Mouse (Mus musculus) right cerebral cortex, adult 18-20 months (tissue): ENCODE data around the gene Hsd17b1.

Experiments used
- DNase-seq: peaks from one replicate; pipeline ENCODE4 v3.0.0; 2022; ENCODE audit warnings: mixed read lengths

The Hsd17b1 gene

GRCm38 (mm10) chr11:101078121-101078520, at the start of gene Hsd17b1:
Gene Hsd17b1 (plus strand): TSS chr11:101078411.
- no peak for DNase-seq

DNA sequence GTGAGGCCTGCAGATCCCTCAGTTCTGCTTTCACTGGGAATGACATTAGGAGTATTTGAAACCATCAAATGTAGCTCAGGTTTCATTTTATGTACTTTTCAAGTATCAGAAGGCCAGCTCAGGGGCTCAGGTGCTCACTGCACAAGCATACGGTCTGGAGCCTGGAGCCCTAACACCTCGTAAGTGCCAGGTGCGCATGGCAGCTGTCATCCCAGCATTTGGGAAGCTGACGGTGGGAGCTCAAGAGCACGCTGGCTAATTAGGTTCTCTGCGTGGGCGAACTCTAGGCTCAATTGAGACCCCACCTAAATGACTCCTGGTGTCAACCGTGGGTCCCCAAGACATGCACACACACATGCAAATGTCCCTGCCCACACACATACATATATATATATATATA, 48.9 kb upstream of the Hsd17b1 start:
- DNase-seq = no peak

DNA sequence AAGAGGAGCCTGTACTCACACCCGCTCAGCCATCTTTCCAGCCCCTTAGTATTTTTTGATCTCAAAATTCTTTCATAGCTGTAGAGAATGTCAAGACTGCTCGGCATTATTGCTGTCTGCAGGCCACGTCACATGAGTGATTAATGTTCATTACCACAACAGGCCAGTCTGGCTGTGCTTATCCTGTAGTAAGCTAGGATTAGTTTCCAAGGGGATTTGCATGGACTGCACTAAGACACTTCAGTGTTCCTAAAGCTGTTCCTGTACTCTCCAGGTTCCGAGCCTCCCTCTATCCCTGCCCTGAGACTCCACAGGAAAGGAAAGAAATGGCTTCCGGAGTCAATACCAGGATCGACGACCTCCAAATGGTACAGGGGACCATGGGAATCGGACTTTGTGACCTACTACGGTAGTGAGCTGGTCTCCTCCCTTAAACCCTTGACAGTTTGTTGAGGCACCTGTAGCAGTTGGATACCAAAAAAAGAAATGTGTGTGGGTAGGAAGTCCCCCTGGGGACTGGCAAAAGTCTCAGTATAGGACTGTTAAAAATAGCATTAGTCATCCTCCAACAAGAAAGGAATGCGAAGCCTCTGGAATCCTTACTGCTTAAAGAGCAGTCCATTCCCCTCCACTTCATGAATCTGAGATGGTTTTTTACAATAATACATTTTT, 47.9 kb upstream of the Hsd17b1 start:
- no peak for DNase-seq

DNA sequence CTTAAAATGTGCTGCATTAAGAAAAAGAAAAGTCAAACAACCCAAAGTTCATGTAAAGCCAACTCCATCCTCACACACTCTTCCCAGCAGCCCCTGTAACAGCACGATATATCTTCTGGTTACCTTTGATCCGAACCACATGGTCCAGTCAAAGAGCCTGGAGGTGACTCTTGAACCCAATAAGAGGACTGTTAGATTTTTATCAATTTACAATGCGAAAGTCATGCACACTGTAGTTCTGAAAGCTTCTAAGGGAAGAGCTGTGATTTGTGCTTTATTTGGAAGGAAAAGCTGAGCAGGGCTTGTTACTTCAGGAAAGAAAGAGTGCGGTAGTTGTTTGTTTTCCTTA, 47.4 kb upstream of the Hsd17b1 start:
- no peak for DNase-seq

GRCm38 (mm10) chr11:101031470-101031869, 46.7 kb upstream of the Hsd17b1 start:
- no peak for DNase-seq

DNA sequence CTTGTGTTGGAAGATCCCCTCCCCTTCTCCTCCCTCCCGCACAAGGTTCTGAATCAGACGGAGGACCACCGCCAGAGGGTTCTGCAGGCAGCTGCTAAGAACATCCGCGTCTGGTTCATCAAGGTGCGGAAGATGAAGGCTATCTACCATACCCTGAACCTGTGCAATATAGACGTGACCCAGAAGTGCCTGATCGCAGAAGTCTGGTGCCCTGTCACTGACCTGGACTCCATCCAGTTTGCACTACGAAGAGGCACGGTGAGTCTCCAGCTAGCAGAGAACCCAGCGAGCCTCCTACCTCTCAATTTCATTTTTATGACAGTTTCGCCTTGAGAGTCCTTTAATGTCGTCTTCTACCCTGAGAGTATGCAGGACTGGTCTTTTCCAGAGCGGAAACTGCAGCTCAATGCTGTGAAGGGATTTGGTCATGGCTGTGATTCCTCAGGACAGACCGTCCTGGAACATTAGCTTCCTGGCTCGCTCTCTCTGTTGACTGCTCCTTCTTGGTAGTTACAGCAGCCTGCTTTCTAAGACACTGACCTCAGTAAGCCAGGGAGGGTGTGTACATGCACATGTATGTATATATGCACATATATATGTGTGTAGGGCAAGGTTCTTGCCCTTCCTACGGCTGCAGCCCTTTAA, 44.2 kb upstream of the Hsd17b1 start:
- DNase-seq = no peak

DNA sequence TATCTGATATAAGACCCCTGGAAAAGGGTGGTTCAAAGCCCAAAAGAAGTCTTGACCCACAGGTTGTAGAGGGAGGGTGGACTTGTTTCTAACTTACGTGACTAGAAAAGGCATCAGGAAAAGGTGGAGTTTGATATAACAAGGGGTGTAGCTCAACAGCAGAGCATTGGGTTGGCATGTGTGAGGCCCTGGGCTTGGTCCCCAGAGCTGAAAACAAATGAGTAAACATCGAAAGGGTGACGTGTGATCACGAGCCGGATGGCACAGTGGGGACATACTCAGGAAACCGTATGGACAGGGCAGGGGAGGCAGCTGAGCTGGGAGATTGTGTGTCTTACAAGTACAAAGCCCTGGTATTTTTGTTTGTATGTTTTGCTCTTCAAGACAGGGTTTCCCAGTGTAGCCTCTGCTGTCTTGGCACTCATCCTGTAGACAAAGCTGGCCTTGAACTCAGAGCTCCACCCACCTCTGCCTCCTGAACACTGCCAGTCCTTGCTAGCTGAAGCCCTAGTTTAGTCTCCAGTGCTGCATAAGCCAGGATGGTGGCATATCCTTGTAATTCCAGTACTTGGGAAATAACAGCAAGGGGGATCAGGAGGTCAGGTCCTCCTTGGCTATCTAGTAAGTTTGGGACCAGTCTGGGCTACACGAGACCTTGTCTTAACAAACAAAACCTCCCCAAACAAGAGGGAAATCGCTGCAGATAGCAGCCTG, 43.4 kb upstream of the Hsd17b1 start:
- no peak for DNase-seq

- DNase-seq = no peak
These were observed 42.9 kb upstream of the Hsd17b1 start for GRCm38 (mm10) chr11:101035328-101035695.

DNA sequence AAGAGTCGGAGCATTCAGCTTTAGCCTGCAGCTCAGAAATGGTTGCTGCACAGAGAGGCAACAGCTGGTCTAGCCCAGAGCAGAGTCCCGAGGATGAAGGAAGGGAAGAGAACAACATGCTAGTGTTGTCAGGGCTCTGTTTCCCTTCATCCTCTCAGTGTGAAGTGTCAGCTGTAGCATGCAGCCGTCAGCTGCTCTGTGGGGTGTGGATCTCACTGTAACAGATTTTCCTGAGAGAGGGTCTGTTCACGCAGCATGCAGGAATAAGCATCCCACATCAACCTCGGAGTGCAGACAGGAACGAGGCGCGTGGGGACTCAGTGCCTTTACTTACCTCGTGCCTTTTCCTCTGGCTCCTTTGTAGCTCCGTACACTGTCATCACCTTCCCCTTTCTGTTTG, 40.4 kb upstream of the Hsd17b1 start:
- DNase-seq = no peak

DNA sequence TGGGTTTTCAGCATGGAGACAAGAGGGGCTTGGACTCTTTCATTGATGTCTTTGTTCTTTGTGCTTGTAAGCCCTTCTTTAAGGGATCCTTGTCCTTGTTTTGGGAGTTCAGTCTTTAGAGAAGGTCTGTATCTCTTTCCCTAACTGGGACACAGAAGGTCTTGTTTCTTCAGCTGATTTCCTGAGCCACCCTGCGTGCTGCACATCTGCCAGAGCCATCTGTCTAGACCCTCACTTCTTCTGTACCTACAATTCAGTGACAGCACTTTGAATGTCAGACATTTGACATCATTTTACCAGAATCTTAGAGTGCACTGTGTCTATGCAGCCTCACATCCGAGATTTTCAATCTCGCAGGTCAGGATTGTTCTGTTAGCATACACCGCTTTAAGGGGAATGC, 32.4 kb upstream of the Hsd17b1 start:
- no peak for DNase-seq

DNA sequence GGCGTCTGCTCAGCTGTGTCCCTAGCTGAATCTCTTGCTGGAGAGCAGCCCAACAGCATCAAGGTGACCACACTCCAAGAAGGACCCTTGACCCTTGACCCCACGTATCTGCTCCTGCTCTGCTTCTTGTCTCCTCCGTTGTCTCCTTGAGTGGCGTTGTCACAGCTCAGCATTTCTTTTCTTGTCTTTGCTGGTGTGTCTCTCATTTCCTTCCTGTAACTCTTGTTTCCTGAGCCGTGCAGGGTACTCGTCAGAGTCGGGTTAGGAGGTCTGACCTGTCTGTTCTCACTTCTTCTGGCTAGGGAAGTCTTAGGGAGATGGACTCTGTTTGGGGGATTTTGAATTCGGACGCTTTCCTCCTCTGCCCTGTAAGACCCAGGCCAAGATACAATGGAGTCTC, 31.8 kb upstream of the Hsd17b1 start:
- DNase-seq = no peak

DNA sequence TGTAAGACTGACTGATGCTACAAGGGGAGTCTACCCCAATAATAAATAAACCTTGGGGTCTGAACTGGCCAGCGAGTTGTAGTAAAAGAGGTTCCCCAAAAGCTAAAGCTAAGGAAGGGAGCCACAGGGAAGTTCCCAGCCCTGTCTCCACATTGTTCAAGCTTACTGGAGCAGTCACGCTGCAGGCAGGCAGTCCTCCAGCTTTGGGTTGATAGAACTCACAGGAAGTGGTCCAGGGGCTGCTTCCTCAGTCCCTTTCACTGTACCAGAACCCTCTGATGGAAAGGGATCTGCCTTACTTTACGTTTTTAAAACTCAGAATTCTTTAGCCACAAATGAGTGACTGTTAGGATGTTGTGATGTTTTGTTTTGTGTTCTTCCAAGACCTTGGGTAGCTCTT, 30.7 kb upstream of the Hsd17b1 start:
- no peak for DNase-seq

- DNase-seq = peak; percentile 54
These were observed 27.9 kb upstream of the Hsd17b1 start for GRCm38 (mm10) chr11:101050359-101050758.

DNA sequence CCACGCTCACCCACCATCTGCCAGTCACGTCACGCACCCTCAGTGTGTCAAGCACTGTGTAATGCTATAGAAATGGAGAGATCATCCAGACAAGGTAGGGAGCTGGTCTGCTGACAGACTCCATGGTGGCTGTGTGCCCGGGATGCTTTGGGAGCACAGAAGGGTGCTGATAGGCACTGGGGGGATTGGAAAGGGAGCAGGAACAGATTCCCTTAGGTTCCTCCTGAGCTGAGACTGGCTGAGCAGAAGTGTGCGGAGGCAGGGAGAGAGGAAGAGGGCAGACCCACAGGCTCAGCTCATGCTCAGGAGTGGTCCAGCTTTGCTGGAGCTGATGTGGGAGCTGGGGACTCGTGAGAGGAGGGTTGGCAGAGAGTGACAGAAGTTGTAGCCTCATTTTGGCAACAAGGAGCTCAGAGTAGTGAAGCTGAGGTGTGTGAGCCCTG, 27.1 kb upstream of the Hsd17b1 start:
- DNase-seq = peak; percentile 70

GRCm38 (mm10) chr11:101051617-101052016, 26.6 kb upstream of the Hsd17b1 start:
- no peak for DNase-seq

DNA sequence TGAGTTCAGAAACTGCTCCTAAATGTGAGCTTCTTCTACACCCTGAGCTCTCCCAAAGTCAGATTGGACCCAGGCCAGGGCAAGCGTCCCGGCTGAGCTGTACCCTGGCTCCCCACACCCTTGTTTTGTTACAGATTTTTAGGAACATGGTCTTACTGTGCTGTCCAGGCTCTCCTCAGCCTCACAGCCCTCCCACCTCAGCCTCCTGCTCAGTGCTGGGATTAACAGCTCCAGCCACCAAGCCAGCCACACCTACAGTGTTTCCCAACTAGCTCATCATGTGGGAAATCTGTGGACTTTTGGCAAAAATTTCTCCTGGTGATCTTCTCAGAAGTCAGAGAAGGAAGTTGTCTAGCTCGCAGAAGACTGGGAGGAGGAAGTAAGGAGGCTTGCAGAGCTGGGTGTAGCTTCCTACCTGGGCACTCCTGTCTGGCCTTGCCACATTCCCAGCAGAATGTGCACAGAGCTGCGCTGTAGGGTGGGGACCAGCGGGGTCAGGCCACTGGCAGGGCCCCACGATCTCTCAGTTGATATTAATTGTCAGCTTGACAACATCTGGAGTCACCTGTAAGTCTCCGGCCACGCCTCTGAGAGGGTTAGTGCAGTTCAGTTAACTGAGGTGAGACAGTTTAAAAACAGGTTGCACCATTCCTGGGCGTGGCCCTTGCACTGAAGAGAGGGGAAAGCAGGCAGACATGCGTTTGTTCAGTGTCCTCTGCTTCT, 25.3 kb upstream of the Hsd17b1 start:
- DNase-seq = peak; percentile 52

DNA sequence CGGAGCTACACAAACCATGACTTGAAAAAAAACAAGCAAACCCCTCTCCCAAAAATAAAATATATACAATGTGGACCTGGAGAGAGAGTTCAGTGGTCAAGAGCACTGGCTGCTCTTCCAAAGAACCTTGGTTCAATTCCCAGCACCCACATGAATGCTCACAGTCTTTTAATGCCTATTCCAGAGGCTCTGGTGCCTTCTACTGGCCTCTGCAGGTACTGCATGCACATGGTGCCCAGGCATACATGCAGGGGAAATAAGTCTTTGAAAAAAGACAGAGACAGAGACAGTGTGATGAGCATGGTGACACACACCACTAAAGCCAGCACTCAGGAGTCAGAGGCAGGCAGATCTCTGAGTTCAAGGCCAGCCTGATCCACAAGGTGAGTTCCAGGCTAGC, 24.2 kb upstream of the Hsd17b1 start:
- DNase-seq = no peak

- no peak for DNase-seq
These were observed 22.8 kb upstream of the Hsd17b1 start for GRCm38 (mm10) chr11:101055418-101055817.

DNA sequence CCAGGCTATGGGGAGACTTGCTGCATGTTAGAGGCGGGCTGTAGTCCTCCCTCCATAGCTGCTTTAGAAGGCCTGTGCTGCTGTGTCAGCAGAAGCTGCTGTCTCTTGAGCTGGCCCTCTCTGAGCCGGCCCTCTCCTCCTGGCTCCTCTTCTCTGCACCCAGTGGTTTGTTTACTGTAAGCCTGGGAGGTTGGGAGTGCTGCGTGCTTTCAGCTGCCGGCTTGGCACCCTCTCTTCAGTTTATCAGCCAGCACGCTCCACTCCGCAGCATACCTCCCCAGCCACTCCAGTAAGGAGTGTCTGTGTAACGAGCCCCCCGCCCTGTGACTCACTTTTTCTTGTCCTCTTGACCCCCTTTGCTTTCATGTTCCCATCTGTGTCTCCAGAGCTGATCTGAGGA, 21.3 kb upstream of the Hsd17b1 start:
- DNase-seq = no peak

DNA sequence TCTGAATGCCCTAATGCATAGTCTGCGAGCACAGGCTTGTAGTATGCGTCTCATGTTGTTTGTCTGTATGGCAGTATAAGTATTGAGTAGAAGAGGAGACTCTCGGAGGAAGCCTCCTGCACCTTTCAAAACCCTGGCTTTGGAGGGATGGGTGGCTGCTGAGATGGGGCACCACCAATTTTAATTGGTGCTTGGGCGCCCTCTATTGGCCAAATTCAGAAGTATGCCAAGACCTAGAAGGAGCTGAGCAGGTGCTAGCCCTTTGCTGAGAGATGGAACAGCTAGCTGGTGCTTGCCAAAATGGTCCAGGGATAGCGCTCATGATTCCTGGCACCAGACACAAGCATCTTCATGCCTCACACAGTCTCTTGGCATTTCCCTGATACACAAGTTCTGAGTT, 20.4 kb upstream of the Hsd17b1 start:
- DNase-seq = peak; percentile 82

- DNase-seq = no peak
These were observed 19.5 kb upstream of the Hsd17b1 start for GRCm38 (mm10) chr11:101058726-101059125.

DNA sequence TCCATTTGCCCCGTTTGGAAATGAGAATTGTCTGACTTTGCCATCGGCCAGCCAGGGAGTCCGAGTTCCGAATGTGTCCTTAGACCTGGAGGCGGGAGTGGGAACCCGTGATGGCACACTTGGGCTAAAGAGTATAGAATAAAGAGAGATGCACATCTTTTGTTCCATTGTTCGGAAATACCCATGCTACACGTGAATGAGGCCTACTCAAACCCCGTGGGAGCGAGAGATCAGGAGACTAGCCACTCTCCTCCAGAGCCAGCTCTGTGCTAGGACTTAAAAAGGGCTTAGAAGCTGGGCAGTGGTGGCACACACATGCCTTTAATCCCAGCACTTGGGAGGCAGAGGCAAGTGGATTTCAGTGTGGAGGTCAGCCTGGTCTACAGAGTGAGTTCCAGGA, 18.7 kb upstream of the Hsd17b1 start:
- DNase-seq = no peak

GRCm38 (mm10) chr11:101060126-101060525, 18.1 kb upstream of the Hsd17b1 start:
- peak; percentile 80 for DNase-seq

DNA sequence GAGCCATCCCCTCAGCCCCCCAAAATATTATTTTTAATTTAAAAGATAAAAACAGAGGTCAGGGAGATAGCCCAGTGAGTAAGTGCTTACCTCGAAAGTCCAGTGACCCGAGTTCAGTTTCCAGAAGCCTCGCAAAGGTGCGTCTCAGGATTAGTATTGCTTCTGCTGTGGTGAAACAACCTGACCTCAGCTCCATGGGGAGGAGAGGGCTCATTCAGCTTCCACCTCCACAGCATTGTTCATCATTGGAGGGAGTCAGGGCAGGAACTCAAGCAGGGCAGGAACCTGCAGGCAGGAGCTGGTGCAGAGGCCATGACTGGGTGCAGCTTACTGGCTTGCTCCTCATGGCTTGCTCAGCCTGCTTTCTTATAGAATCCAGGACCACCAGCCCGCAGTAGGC, 17.2 kb upstream of the Hsd17b1 start:
- DNase-seq = no peak
